ENCODE assay signal across 21 mouse cellular contexts in genomic region chr3:108345855-108346254, GRCm38 (mm10). TPM values are rescaled to one million over a fixed set of nuclear protein-coding genes. Genes with fewer than 3 reads are reported as not detected.
"Had no signal": no experiment of that assay in that cellular context is flagged by ENCODE, and none has a peak within 500 bp of the region (broad histone marks: within the 10 kb centered on the region; RNA-seq: fewer than 3 reads in every experiment).

No protein-coding gene starts in this region.

- H3K4me2 ChIP-seq: limb, embryonic 13.5 days; midbrain, embryonic 12.5 days; neural tube, embryonic 12.5 days had no signal

- H3K27ac ChIP-seq: limb, embryonic 13.5 days; liver, embryonic 14.5 days; midbrain, embryonic 12.5 days; neural tube, embryonic 12.5 days had no signal

- H3K27me3 ChIP-seq: limb, embryonic 13.5 days; midbrain, embryonic 12.5 days; neural tube, embryonic 12.5 days had no signal

- H3K4me3 ChIP-seq: limb, embryonic 13.5 days; midbrain, embryonic 12.5 days; myocyte; neural tube, embryonic 12.5 days had no signal

- H3K9me3 ChIP-seq: limb, embryonic 13.5 days; midbrain, embryonic 12.5 days; neural tube, embryonic 12.5 days had no signal

- DNase-seq: kidney, adult 8-10 months; kidney, postnatal 25 days; left cerebral cortex, postnatal 4 days; lung, adult 18-20 months; lung, postnatal 4 days; right cerebral cortex, postnatal 4 days; spleen, adult 18-20 months; thymus, adult 18-20 months; thymus, postnatal 14 days had no signal

- H3K9ac ChIP-seq: limb, embryonic 13.5 days; liver, embryonic 14.5 days; midbrain, embryonic 12.5 days; neural tube, embryonic 12.5 days had no signal

- H3K4me1 ChIP-seq: limb, embryonic 13.5 days; midbrain, embryonic 12.5 days; neural tube, embryonic 12.5 days had no signal

RNA-seq across cellular contexts. Expression of gene Mybphl, which starts 18.9 kb away (rescaled TPM):
- total RNA-seq: left cerebral cortex, postnatal 10 days; liver, adult 2 months; megakaryocyte-erythroid progenitor cell, adult 5-6 weeks; midbrain, postnatal 0 days; neutrophil, adult 5-6 weeks had no signal
- polyA plus RNA-seq: kidney, embryonic 16.5 days; limb, embryonic 13.5 days; liver, adult 2 months; midbrain, embryonic 12.5 days; midbrain, postnatal 0 days; myocyte; stomach, embryonic 14.5 days had no signal

RNA-seq across cellular contexts. Expression of gene Psrc1, which starts 37.8 kb away (rescaled TPM):
- total RNA-seq: liver, adult 2 months had no signal
